Mouse (Mus musculus): ENCODE data around the gene Rab3gap1. TPM values are rescaled to one million over a fixed set of nuclear protein-coding genes. Genes with fewer than 3 reads are reported as not detected.
"Not testable (repeated sequence)": the region's sequence is repeated elsewhere in the genome, so short reads cannot be mapped to it uniquely, and the experiment has no call there.

Gene Rab3gap1
- polyA plus RNA-seq, 1 experiment from 2014 or later, result 23.1 TPM

- peaks cover 54% of the 10 kb centered on the region for H3K36me3 ChIP-seq
- no peak overlapping the region for H3K4me3 ChIP-seq
- no peak for ATAC-seq (ENCODE audit: insufficient number of reproducible peaks, insufficient read depth, low FRiP score, low TSS enrichment)
- no peaks in the 10 kb centered on the region for H3K27me3 ChIP-seq
- H3K4me1 ChIP-seq, result 0 out of 2 replicates have a peak, but pooled peaks cover 3% of the 10 kb centered on the region
- H3K9me3 ChIP-seq, result peaks cover 4% of the 10 kb centered on the region; the same call in 1 of the 2 replicates
- H3K4me2 ChIP-seq (replicated peaks), result no peak overlapping the region
- no peak overlapping the region for H3K9ac ChIP-seq
- no peak overlapping the region for H3K27ac ChIP-seq
- WGBS, result 93% methylated on average over 5 of the region's 5 CpGs
Observed at GRCm38 (mm10) chr1:127934322-127934721, 65.7 kb downstream of the Rab3gap1 start.

- Histone ChIP-seq H3K4me1 (0 out of 2 replicates have a peak, but pooled peaks cover 3% of the 10 kb centered on the region), H3K36me3 (peaks cover 68% of the 10 kb centered on the region), H3K27me3 (no peaks in the 10 kb centered on the region), H3K4me2 (replicated peaks) (no peak overlapping the region), H3K4me3 (no peak overlapping the region), H3K9me3 (peaks cover 4% of the 10 kb centered on the region; the same call in 1 of the 2 replicates), H3K27ac (no peak overlapping the region), H3K9ac (no peak overlapping the region)
- 75% methylated on average over 8 of the region's 8 CpGs for WGBS
- ATAC-seq (ENCODE audit: insufficient number of reproducible peaks, insufficient read depth, low FRiP score, low TSS enrichment), result no peak
Observed at GRCm38 (mm10) chr1:127937277-127937676, 68.7 kb downstream of the Rab3gap1 start.

GRCm38 (mm10) chr1:127942231-127942630 lies 73.7 kb downstream of the Rab3gap1 start:
- 0 out of 2 replicates have a peak, but pooled peaks cover 3% of the 10 kb centered on the region for H3K4me1 ChIP-seq
- peaks cover 4% of the 10 kb centered on the region; the same call in 1 of the 2 replicates for H3K9me3 ChIP-seq
- no peak overlapping the region for H3K9ac ChIP-seq
- no peak overlapping the region for H3K4me3 ChIP-seq
- no peaks in the 10 kb centered on the region for H3K27me3 ChIP-seq
- no peak overlapping the region for H3K27ac ChIP-seq
- H3K4me2 ChIP-seq (replicated peaks), result no peak overlapping the region
- H3K36me3 ChIP-seq, result peaks cover 70% of the 10 kb centered on the region
- ATAC-seq (ENCODE audit: insufficient number of reproducible peaks, insufficient read depth, low FRiP score, low TSS enrichment), result no peak
- 92% methylated on average over 10 of the region's 10 CpGs for WGBS

- Histone ChIP-seq H3K4me1 (no peaks in the 10 kb centered on the region), H3K4me2 (replicated peaks) (no peak overlapping the region), H3K9ac (no peak overlapping the region), H3K9me3 (peaks cover 4% of the 10 kb centered on the region; the same call in 1 of the 2 replicates), H3K4me3 (no peak overlapping the region), H3K27ac (no peak overlapping the region), H3K36me3 (peaks cover 58% of the 10 kb centered on the region), H3K27me3 (no peaks in the 10 kb centered on the region)
- no peak for ATAC-seq (ENCODE audit: insufficient number of reproducible peaks, insufficient read depth, low FRiP score, low TSS enrichment)
- WGBS, result 86% methylated on average over 6 of the region's 6 CpGs
Observed at GRCm38 (mm10) chr1:127943516-127943915, 74.9 kb downstream of the Rab3gap1 start.

- no peaks in the 10 kb centered on the region for H3K9me3 ChIP-seq
- H3K27me3 ChIP-seq, result no peaks in the 10 kb centered on the region
- 80% methylated on average over 3 of the region's 3 CpGs for WGBS
- peaks cover 34% of the 10 kb centered on the region for H3K36me3 ChIP-seq
- no peaks in the 10 kb centered on the region for H3K4me1 ChIP-seq
- H3K4me3 ChIP-seq, result no peak overlapping the region
- no peak overlapping the region for H3K4me2 ChIP-seq (replicated peaks)
- no peak overlapping the region for H3K9ac ChIP-seq
- H3K27ac ChIP-seq, result no peak overlapping the region
- no peak for ATAC-seq (ENCODE audit: insufficient number of reproducible peaks, insufficient read depth, low FRiP score, low TSS enrichment)
Observed at GRCm38 (mm10) chr1:127945696-127946575, 77.4 kb downstream of the Rab3gap1 start.

GRCm38 (mm10) chr1:127946615-127947249 lies 78.2 kb downstream of the Rab3gap1 start:
- Histone ChIP-seq H3K4me1 (no peaks in the 10 kb centered on the region), H3K27ac (no peak overlapping the region), H3K36me3 (peaks cover 33% of the 10 kb centered on the region), H3K4me3 (no peak overlapping the region), H3K9ac (no peak overlapping the region), H3K9me3 (no peaks in the 10 kb centered on the region), H3K4me2 (replicated peaks) (no peak overlapping the region), H3K27me3 (no peaks in the 10 kb centered on the region)
- ATAC-seq (ENCODE audit: insufficient number of reproducible peaks, insufficient read depth, low FRiP score, low TSS enrichment), result no peak
- 91% methylated on average over 5 of the region's 5 CpGs for WGBS

- H3K9me3 ChIP-seq, result no peaks in the 10 kb centered on the region
- H3K36me3 ChIP-seq, result peaks cover 21% of the 10 kb centered on the region; the same call in 1 of the 2 replicates
- no peaks in the 10 kb centered on the region for H3K27me3 ChIP-seq
- H3K4me2 ChIP-seq (replicated peaks), result no peak overlapping the region
- no peaks in the 10 kb centered on the region for H3K4me1 ChIP-seq
- H3K9ac ChIP-seq, result no peak overlapping the region
- no peak for ATAC-seq (ENCODE audit: insufficient number of reproducible peaks, insufficient read depth, low FRiP score, low TSS enrichment)
- H3K27ac ChIP-seq, result no peak overlapping the region
- H3K4me3 ChIP-seq, result no peak overlapping the region
- WGBS, result 96% methylated on average over 5 of the region's 5 CpGs
Observed at GRCm38 (mm10) chr1:127948748-127949147, 80.2 kb downstream of the Rab3gap1 start.

- no peaks in the 10 kb centered on the region for H3K27me3 ChIP-seq
- no peaks in the 10 kb centered on the region for H3K9me3 ChIP-seq
- WGBS, result 92% methylated on average over 4 of the region's 4 CpGs
- H3K9ac ChIP-seq, result no peak overlapping the region
- no peak overlapping the region for H3K27ac ChIP-seq
- no peak for ATAC-seq (ENCODE audit: insufficient number of reproducible peaks, insufficient read depth, low FRiP score, low TSS enrichment)
- H3K36me3 ChIP-seq, result peaks cover 10% of the 10 kb centered on the region; the same call in 1 of the 2 replicates
- H3K4me3 ChIP-seq, result no peak overlapping the region
- H3K4me1 ChIP-seq, result no peaks in the 10 kb centered on the region
- H3K4me2 ChIP-seq (replicated peaks), result no peak overlapping the region
Observed at GRCm38 (mm10) chr1:127952276-127952675, 83.7 kb downstream of the Rab3gap1 start.

- not testable (repeated sequence) for ATAC-seq (ENCODE audit: insufficient number of reproducible peaks, insufficient read depth, low FRiP score, low TSS enrichment); H3K4me2 ChIP-seq (replicated peaks)
- WGBS, result 80% methylated on average over 4 of the region's 4 CpGs
Observed at GRCm38 (mm10) chr1:127954198-127954597, 85.6 kb downstream of the Rab3gap1 start.

GRCm38 (mm10) chr1:127954800-127955199 lies 86.2 kb downstream of the Rab3gap1 start:
- peaks cover 10% of the 10 kb centered on the region; the same call in 1 of the 2 replicates for H3K36me3 ChIP-seq

More at GRCm38 (mm10) chr1:127954198-127954597, 85.6 kb downstream of the Rab3gap1 start:
- H3K36me3 ChIP-seq, H3K4me1 ChIP-seq, H3K9ac ChIP-seq, H3K27ac ChIP-seq, H3K27me3 ChIP-seq, H3K9me3 ChIP-seq, H3K4me3 ChIP-seq: not testable (repeated sequence)

GRCm38 (mm10) chr1:127956524-127956923 lies 88.0 kb downstream of the Rab3gap1 start:
- H3K27me3 ChIP-seq, result no peaks in the 10 kb centered on the region
- H3K4me2 ChIP-seq (replicated peaks), result no peak overlapping the region
- ATAC-seq (ENCODE audit: insufficient number of reproducible peaks, insufficient read depth, low FRiP score, low TSS enrichment), result no peak
- no peak overlapping the region for H3K4me3 ChIP-seq
- H3K9ac ChIP-seq, result no peak overlapping the region
- no peaks in the 10 kb centered on the region for H3K9me3 ChIP-seq
- H3K4me1 ChIP-seq, result 0 out of 2 replicates have a peak, but pooled peaks cover 2% of the 10 kb centered on the region
- no peak overlapping the region for H3K27ac ChIP-seq
- peaks cover 10% of the 10 kb centered on the region; the same call in 1 of the 2 replicates for H3K36me3 ChIP-seq
- 100% methylated on average over 1 of the region's 1 CpGs for WGBS

More at GRCm38 (mm10) chr1:127954800-127955199, 86.2 kb downstream of the Rab3gap1 start:
- Histone ChIP-seq H3K4me1 (0 out of 2 replicates have a peak, but pooled peaks cover 2% of the 10 kb centered on the region), H3K9ac (no peak overlapping the region), H3K9me3 (no peaks in the 10 kb centered on the region), H3K27ac (no peak overlapping the region), H3K27me3 (no peaks in the 10 kb centered on the region), H3K4me2 (replicated peaks) (no peak overlapping the region), H3K4me3 (no peak overlapping the region)
- 67% methylated on average over 4 of the region's 4 CpGs for WGBS
- no peak for ATAC-seq (ENCODE audit: insufficient number of reproducible peaks, insufficient read depth, low FRiP score, low TSS enrichment)
